Mouse (Mus musculus) midbrain, postnatal 0 days (tissue): Measurements from ENCODE around the gene Jagn1. TPM values are rescaled to one million over a fixed set of nuclear protein-coding genes. Genes with fewer than 3 reads are reported as not detected.

Source experiments
- ATAC-seq: fragments of 200-750 bp; cut with Nextera tagmentation; 2 replicates; pipeline ENCODE4 v1.8.0; 2017; ENCODE audit warnings: moderate number of reproducible peaks, mild to moderate bottlenecking, moderate TSS enrichment, moderate library complexity; ENCODE audit not compliant: low FRiP score
- DNase-seq: peaks from one replicate; pipeline ENCODE4 v3.0.0-alpha.2; 2015; ENCODE audit warnings: low spot score
- H3K27ac ChIP-seq: fragments of 300-500 bp; sonication (generic); 2 replicates; pipeline ENCODE4 v1.5.1; 2014; ENCODE audit warnings: low read depth, mild to moderate bottlenecking, low read length, mixed read lengths
- H3K27me3 ChIP-seq: fragments of 300-500 bp; sonication (generic); 2 replicates; pipeline ENCODE4 v1.6.1; 2014; ENCODE audit warnings: low read length, control low read depth, mixed read lengths; ENCODE audit not compliant: insufficient read depth
- H3K36me3 ChIP-seq: fragments of 300-500 bp; sonication (generic); 2 replicates; pipeline ENCODE4 v1.6.1; 2014; ENCODE audit warnings: low read length, control low read depth, mixed read lengths; ENCODE audit not compliant: insufficient read depth
- H3K4me1 ChIP-seq: fragments of 300-500 bp; sonication (generic); 2 replicates; pipeline ENCODE4 v1.6.1; 2014; ENCODE audit warnings: mild to moderate bottlenecking, control low read depth, antibody characterized with exemption, low read length, mixed read lengths; ENCODE audit not compliant: insufficient read depth
- H3K4me2 ChIP-seq: fragments of 300-500 bp; sonication (generic); 2 replicates; pipeline ENCODE4 v1.6.1; 2014; ENCODE audit warnings: low read depth, mild to moderate bottlenecking, low read length, mixed read lengths; ENCODE audit not compliant: poor library complexity, severe bottlenecking
- H3K4me3 ChIP-seq: fragments of 300-500 bp; sonication (generic); 2 replicates; pipeline ENCODE4 v1.5.1; 2014; ENCODE audit warnings: low read depth, mild to moderate bottlenecking, low read length, moderate library complexity
- H3K9ac ChIP-seq: fragments of 300-500 bp; sonication (generic); replicated peaks from 2 replicates; pipeline ENCODE4 v1.6.1; 2014; ENCODE audit warnings: mild to moderate bottlenecking, low read length, moderate library complexity, mixed read lengths; ENCODE audit not compliant: poor library complexity, severe bottlenecking
- H3K9me3 ChIP-seq: fragments of 300-500 bp; sonication (generic); 2 replicates; pipeline ENCODE4 v1.6.1; 2016; ENCODE audit warnings: low read length, control low read depth
- CTCF ChIP-seq: IDR thresholded peaks from 2 replicates; pipeline ENCODE4 v1.5.1; 2016; ENCODE audit warnings: antibody characterized with exemption, mild to moderate bottlenecking
- WGBS: fragments of 180-500 bp; shearing (Covaris S2); extraction: QIAGEN DNeasy Blood & Tissue Kit; methylation state at CpG from one replicate; pipeline ENCODE4 v1.1.7; 2014; 5-methylcytosine and 5-hydroxymethylcytosine counted together
- polyA plus RNA-seq: library from polyadenylated mRNA; unstranded; fragments of >200 nt; fragmentation: Nextera tagmentation; extraction: Ambion mirVana; gene quantifications from 2 replicates; pipeline ENCODE4 v1.2.1, GENCODE M21; 2015
- total RNA-seq: library from RNA; depleted of rRNA; stranded (reverse); fragments of >200 nt; gene quantifications from 2 replicates; pipeline ENCODE4 v1.2.3, GENCODE M21; 2014; rRNA removed

Jagn1 gene
- total RNA-seq (43.6 and 48.6 TPM in 2 replicates), polyA plus RNA-seq (80.4 and 85.4 TPM in 2 replicates)

GRCm38 (mm10) chr6:113442442-113443090 lies at the start of gene Jagn1:
Gene Jagn1 (plus strand): TSS chr6:113442569.
- 0 out of 2 replicates have a peak, but pooled peaks have one; percentile 1 for TF ChIP-seq CTCF
- Histone ChIP-seq H3K27me3 (no peaks in the 10 kb centered on the region), H3K4me1 (peaks cover 6% of the 10 kb centered on the region; the same call in 1 of the 2 replicates), H3K4me3 (peak within 1 kb of the TSS; percentile 94), H3K9ac (peak within 1 kb of the TSS; percentile 95), H3K9me3 (no peaks in the 10 kb centered on the region), H3K27ac (peak within 1 kb of the TSS; percentile 77), H3K4me2 (peak within 1 kb of the TSS; percentile 92), H3K36me3 (peaks cover 5% of the 10 kb centered on the region)
- DNase-seq (peak; percentile 97), ATAC-seq (peak; percentile 95)
- WGBS = 1% methylated on average over 35 of the region's 45 CpGs

- no peak for TF ChIP-seq CTCF
- no peak overlapping the region for H3K9ac ChIP-seq
- H3K4me3 ChIP-seq = no peak overlapping the region
- H3K9me3 ChIP-seq = no peaks in the 10 kb centered on the region
- DNase-seq (no peak), ATAC-seq (no peak)
- H3K36me3 ChIP-seq = peaks cover 22% of the 10 kb centered on the region
- H3K4me1 ChIP-seq = no peaks in the 10 kb centered on the region
- no peak overlapping the region for H3K27ac ChIP-seq
- no peak overlapping the region for H3K4me2 ChIP-seq
- WGBS = 90% methylated on average over 6 of the region's 6 CpGs
- H3K27me3 ChIP-seq = no peaks in the 10 kb centered on the region
Measured at GRCm38 (mm10) chr6:113393951-113394350, 48.4 kb upstream of the Jagn1 start.

GRCm38 (mm10) chr6:113394811-113395210 lies 47.6 kb upstream of the Jagn1 start:
- ATAC-seq = no peak
- H3K4me3 ChIP-seq = no peak overlapping the region
- 95% methylated on average over 11 of the region's 11 CpGs for WGBS
- TF ChIP-seq CTCF = no peak
- H3K9ac ChIP-seq = no peak overlapping the region
- H3K27me3 ChIP-seq = no peaks in the 10 kb centered on the region
- H3K9me3 ChIP-seq = no peaks in the 10 kb centered on the region
- peaks cover 14% of the 10 kb centered on the region for H3K36me3 ChIP-seq
- H3K4me1 ChIP-seq = no peaks in the 10 kb centered on the region
- DNase-seq = no peak
- H3K4me2 ChIP-seq = no peak overlapping the region
- no peak overlapping the region for H3K27ac ChIP-seq

GRCm38 (mm10) chr6:113395501-113395900 lies 46.9 kb upstream of the Jagn1 start:
- no peak for TF ChIP-seq CTCF
- ATAC-seq (no peak), DNase-seq (no peak)
- no peak overlapping the region for H3K9ac ChIP-seq
- no peaks in the 10 kb centered on the region for H3K9me3 ChIP-seq
- H3K4me3 ChIP-seq = no peak overlapping the region
- no peaks in the 10 kb centered on the region for H3K4me1 ChIP-seq
- 91% methylated on average over 6 of the region's 6 CpGs for WGBS
- H3K36me3 ChIP-seq = peaks cover 12% of the 10 kb centered on the region
- no peaks in the 10 kb centered on the region for H3K27me3 ChIP-seq
- H3K4me2 ChIP-seq = no peak overlapping the region
- no peak overlapping the region for H3K27ac ChIP-seq

GRCm38 (mm10) chr6:113396270-113397030 lies 45.9 kb upstream of the Jagn1 start:
- Histone ChIP-seq H3K27ac (no peak overlapping the region), H3K9me3 (no peaks in the 10 kb centered on the region), H3K9ac (no peak overlapping the region), H3K4me1 (no peaks in the 10 kb centered on the region), H3K27me3 (no peaks in the 10 kb centered on the region), H3K4me3 (no peak overlapping the region), H3K4me2 (no peak overlapping the region), H3K36me3 (peaks cover 18% of the 10 kb centered on the region)
- DNase-seq (no peak), ATAC-seq (no peak)
- TF ChIP-seq CTCF = no peak
- WGBS = 87% methylated on average over 10 of the region's 10 CpGs

GRCm38 (mm10) chr6:113402094-113402493 lies 40.3 kb upstream of the Jagn1 start:
- 95% methylated on average over 13 of the region's 13 CpGs for WGBS
- H3K9ac ChIP-seq = no peak overlapping the region
- no peak for TF ChIP-seq CTCF

More at GRCm38 (mm10) chr6:113402094-113402493, 40.3 kb upstream of the Jagn1 start:
- no peaks in the 10 kb centered on the region for H3K27me3 ChIP-seq
- no peak for DNase-seq
- no peaks in the 10 kb centered on the region for H3K4me1 ChIP-seq
- 0 out of 2 replicates have a peak, but pooled peaks cover 12% of the 10 kb centered on the region for H3K36me3 ChIP-seq
- H3K4me2 ChIP-seq = no peak overlapping the region
- ATAC-seq = no peak
- H3K9me3 ChIP-seq = no peaks in the 10 kb centered on the region
- no peak overlapping the region for H3K4me3 ChIP-seq
- no peak overlapping the region for H3K27ac ChIP-seq
